Comparison of ENCODE assay signal across 18 mouse cellular contexts in genomic region chr7:98976839-98977457, GRCm38 (mm10).
A peak's percentile ranks its signal among the peaks of the same experiment; 100 is the strongest.
DNase-seq lines count a peak whose midpoint lies in the region; ATAC-seq and TF ChIP-seq lines count a peak whose summit lies in the region.
"Had no signal": no experiment of that assay in that cellular context is flagged by ENCODE, and none has a peak within 500 bp of the region (broad histone marks: within the 10 kb centered on the region; RNA-seq: fewer than 3 reads in every experiment).

No protein-coding gene starts in this region.

- no peaks in the 10 kb centered on the region for H3K36me3 ChIP-seq in limb, embryonic 11.5 days (ENCODE audit: control insufficient read depth, insufficient read depth, low read length)
- no peaks in the 10 kb centered on the region for H3K36me3 ChIP-seq in limb, embryonic 10.5 days
- peaks cover 17% of the 10 kb centered on the region; the same call in 1 of the 2 replicates for H3K36me3 ChIP-seq in intestine, postnatal 0 days (ENCODE audit: control insufficient read depth, insufficient read depth)
- H3K36me3 ChIP-seq in midbrain, embryonic 11.5 days (ENCODE audit: control insufficient read depth, insufficient read depth, low read length), result no peaks in the 10 kb centered on the region
- H3K36me3 ChIP-seq in forebrain, embryonic 13.5 days (ENCODE audit: poor library complexity, severe bottlenecking), result no peaks in the 10 kb centered on the region

- no peak overlapping the region for H3K4me3 ChIP-seq in limb, embryonic 11.5 days (ENCODE audit: low read depth, low read length)
- H3K4me3 ChIP-seq in limb, embryonic 10.5 days, result no peak overlapping the region
- no peak overlapping the region for H3K4me3 ChIP-seq in intestine, postnatal 0 days (ENCODE audit: low read depth, low read length)
- no peak overlapping the region for H3K4me3 ChIP-seq in left cerebral cortex, adult 2 months
- no peak overlapping the region for H3K4me3 ChIP-seq in midbrain, embryonic 11.5 days (ENCODE audit: low read depth, low read length)
- no peak overlapping the region for H3K4me3 ChIP-seq in forebrain, embryonic 13.5 days
- H3K4me3 ChIP-seq: erythroblast, embryonic 14.5 days; liver, embryonic 15.5 days had no signal

- peak; percentile 43 for DNase-seq in limb, embryonic 11.5 days (ENCODE audit: low spot score)
- no peak for DNase-seq in limb, embryonic 10.5 days (ENCODE audit: low spot score)
- DNase-seq in thymus, postnatal 25 days, result peak; percentile 21
- DNase-seq in thymus, postnatal 4 days, result no peak
- DNase-seq in left cerebral cortex, adult 2 months (ENCODE audit: extremely low spot score in 1 of 2, low spot score in 2 of 2), result no peak
- DNase-seq in midbrain, embryonic 11.5 days (ENCODE audit: low spot score, missing footprints), result no peak
- DNase-seq: adrenal gland, postnatal 25 days; cerebellum, adult 8-10 months; gastrocnemius, postnatal 10 days; lung, postnatal 4 days; right cerebral cortex, postnatal 4 days had no signal

- H3K9ac ChIP-seq in limb, embryonic 11.5 days (ENCODE audit: low read length), result no peak overlapping the region
- no peak overlapping the region for H3K9ac ChIP-seq in intestine, postnatal 0 days (ENCODE audit: low read depth, low read length)
- no peak overlapping the region for H3K9ac ChIP-seq in midbrain, embryonic 11.5 days (ENCODE audit: low read length)
- no peak overlapping the region for H3K9ac ChIP-seq in forebrain, embryonic 13.5 days
- H3K9ac ChIP-seq: liver, embryonic 15.5 days had no signal

- H3K4me1 ChIP-seq in limb, embryonic 11.5 days (ENCODE audit: control insufficient read depth, insufficient read depth, low read length), result peaks cover 14% of the 10 kb centered on the region
- peaks cover 25% of the 10 kb centered on the region for H3K4me1 ChIP-seq in limb, embryonic 10.5 days
- H3K4me1 ChIP-seq in intestine, postnatal 0 days (replicated peaks; ENCODE audit: control insufficient read depth, insufficient read depth, low read length), result no peaks in the 10 kb centered on the region
- peaks cover 6% of the 10 kb centered on the region for H3K4me1 ChIP-seq in midbrain, embryonic 11.5 days (ENCODE audit: control insufficient read depth, insufficient read depth, low read length)
- H3K4me1 ChIP-seq in forebrain, embryonic 13.5 days, result no peaks in the 10 kb centered on the region
- H3K4me1 ChIP-seq: liver, embryonic 15.5 days had no signal

- no peaks in the 10 kb centered on the region for H3K27me3 ChIP-seq in limb, embryonic 11.5 days (ENCODE audit: control insufficient read depth, insufficient read depth, low read length)
- no peaks in the 10 kb centered on the region for H3K27me3 ChIP-seq in limb, embryonic 10.5 days (ENCODE audit: low read depth, poor library complexity, severe bottlenecking)
- no peaks in the 10 kb centered on the region for H3K27me3 ChIP-seq in intestine, postnatal 0 days (replicated peaks; ENCODE audit: control insufficient read depth, insufficient read depth, low read length)
- no peaks in the 10 kb centered on the region for H3K27me3 ChIP-seq in midbrain, embryonic 11.5 days (ENCODE audit: control insufficient read depth, insufficient read depth, low read length)
- H3K27me3 ChIP-seq in forebrain, embryonic 13.5 days, result no peaks in the 10 kb centered on the region
- H3K27me3 ChIP-seq: liver, embryonic 15.5 days had no signal

- no peak for TF ChIP-seq CTCF in intestine, postnatal 0 days (IDR thresholded peaks at IDR 0.05; ENCODE audit: low read depth)
- TF ChIP-seq CTCF in left cerebral cortex, adult 2 months (IDR thresholded peaks at IDR 0.05), result no peak

- H3K9me3 ChIP-seq in limb, embryonic 11.5 days (ENCODE audit: control insufficient read depth, low read length), result no peaks in the 10 kb centered on the region
- no peaks in the 10 kb centered on the region for H3K9me3 ChIP-seq in limb, embryonic 10.5 days (replicated peaks)
- no peaks in the 10 kb centered on the region for H3K9me3 ChIP-seq in intestine, postnatal 0 days (ENCODE audit: control insufficient read depth)
- no peaks in the 10 kb centered on the region for H3K9me3 ChIP-seq in midbrain, embryonic 11.5 days (ENCODE audit: control insufficient read depth, low read length)
- H3K9me3 ChIP-seq in forebrain, embryonic 13.5 days (replicated peaks), result no peaks in the 10 kb centered on the region
- H3K9me3 ChIP-seq: liver, embryonic 15.5 days had no signal

- ATAC-seq in limb, embryonic 11.5 days (ENCODE audit: insufficient number of reproducible peaks, low FRiP score, low TSS enrichment, low read depth), result peak; percentile 68; the same call in 1 of the 2 replicates
- peak; percentile 65 for ATAC-seq in intestine, postnatal 0 days
- ATAC-seq in midbrain, embryonic 11.5 days (ENCODE audit: low FRiP score), result no peak
- ATAC-seq in forebrain, embryonic 13.5 days, result no peak
- ATAC-seq: forebrain, embryonic 16.5 days; hindbrain, postnatal 0 days; midbrain, embryonic 16.5 days had no signal

- intact Hi-C loops in left cerebral cortex, adult 2 months (cut with DNase I), result no loop called here

- H3K27ac ChIP-seq in limb, embryonic 11.5 days (replicated peaks; ENCODE audit: low read depth, low read length), result no peak overlapping the region
- H3K27ac ChIP-seq in limb, embryonic 10.5 days, result no peak overlapping the region
- no peak overlapping the region for H3K27ac ChIP-seq in intestine, postnatal 0 days (ENCODE audit: low read depth, low read length)
- no peak overlapping the region for H3K27ac ChIP-seq in left cerebral cortex, adult 2 months
- H3K27ac ChIP-seq in midbrain, embryonic 11.5 days (ENCODE audit: low read depth, low read length), result no peak overlapping the region
- no peak overlapping the region for H3K27ac ChIP-seq in forebrain, embryonic 13.5 days
- H3K27ac ChIP-seq: hindbrain, postnatal 0 days; liver, embryonic 15.5 days had no signal

- H3K4me2 ChIP-seq in limb, embryonic 11.5 days (ENCODE audit: low read depth, severe bottlenecking), result no peak overlapping the region
- 0 out of 2 replicates have a peak overlapping the region, but pooled peaks have one; percentile 35 for H3K4me2 ChIP-seq in intestine, postnatal 0 days (replicated peaks; ENCODE audit: low read depth)
- H3K4me2 ChIP-seq in midbrain, embryonic 11.5 days, result no peak overlapping the region
- H3K4me2 ChIP-seq in forebrain, embryonic 13.5 days, result no peak overlapping the region
- H3K4me2 ChIP-seq: liver, embryonic 15.5 days had no signal

- WGBS in limb, embryonic 11.5 days, result 46% methylated on average over 12 of the region's 12 CpGs
- 74% methylated on average over 12 of the region's 12 CpGs for WGBS in limb, embryonic 10.5 days
- WGBS in intestine, postnatal 0 days, result 38% methylated on average over 12 of the region's 12 CpGs
- 90% methylated on average over 12 of the region's 12 CpGs for WGBS in midbrain, embryonic 11.5 days
- WGBS in forebrain, embryonic 13.5 days, result 95% methylated on average over 12 of the region's 12 CpGs

Comparison
In these comparisons a context has a peak if more than half of its experiments do, and no peak if none do; other contexts are left out.
1. DNase-seq: peak in limb, embryonic 11.5 days (single experiment) and thymus, postnatal 25 days (single experiment); none in limb, embryonic 10.5 days (single experiment), thymus, postnatal 4 days (single experiment), left cerebral cortex, adult 2 months (0 of 2) and midbrain, embryonic 11.5 days (single experiment).
2. ATAC-seq: peak in limb, embryonic 11.5 days (single experiment) and intestine, postnatal 0 days (single experiment); none in midbrain, embryonic 11.5 days (single experiment) and forebrain, embryonic 13.5 days (single experiment).